Mouse (Mus musculus) lung, embryonic 15.5 days (tissue): ENCODE data around the gene Rrp36. TPM values are rescaled to one million over a fixed set of nuclear protein-coding genes. Genes with fewer than 3 reads are reported as not detected.
A peak's percentile ranks its signal among the peaks of the same experiment; 100 is the strongest.

ENCODE experiments used
- ATAC-seq: fragments of 200-750 bp; cut with Nextera tagmentation; 2 replicates; pipeline ENCODE4 v1.8.0; 2017; ENCODE audit warnings: moderate number of reproducible peaks, borderline replicate concordance; ENCODE audit not compliant: low FRiP score, low TSS enrichment; ENCODE audit errors: extremely low read depth
- H3K27ac ChIP-seq: fragments of 300-500 bp; sonication (generic); 2 replicates; pipeline ENCODE4 v1.5.1; 2015; ENCODE audit warnings: moderate library complexity, mild to moderate bottlenecking, inconsistent platforms
- H3K27me3 ChIP-seq: fragments of 300-500 bp; sonication (generic); 2 replicates; pipeline ENCODE4 v1.6.1; 2015; ENCODE audit warnings: inconsistent platforms
- H3K36me3 ChIP-seq: fragments of 300-500 bp; sonication (generic); 2 replicates; pipeline ENCODE4 v1.6.1; 2015; ENCODE audit warnings: inconsistent platforms
- H3K4me1 ChIP-seq: fragments of 300-500 bp; sonication (generic); 2 replicates; pipeline ENCODE4 v1.6.1; 2015; ENCODE audit warnings: inconsistent platforms
- H3K4me2 ChIP-seq: fragments of 300-500 bp; sonication (generic); 2 replicates; pipeline ENCODE4 v1.6.1; 2015; ENCODE audit warnings: inconsistent platforms, mild to moderate bottlenecking, moderate library complexity
- H3K4me3 ChIP-seq: fragments of 300-500 bp; sonication (generic); 2 replicates; pipeline ENCODE4 v1.5.1; 2015; ENCODE audit warnings: mild to moderate bottlenecking, inconsistent platforms
- H3K9ac ChIP-seq: fragments of 300-500 bp; sonication (generic); 2 replicates; pipeline ENCODE4 v1.6.1; 2015; ENCODE audit warnings: inconsistent platforms
- H3K9me3 ChIP-seq: fragments of 300-500 bp; sonication (generic); 2 replicates; pipeline ENCODE4 v1.6.1; 2016; ENCODE audit warnings: inconsistent platforms
- WGBS: fragments of 180-500 bp; shearing (Covaris S2); methylation state at CpG from one replicate; pipeline ENCODE4 v1.1.7; 2015; 5-methylcytosine and 5-hydroxymethylcytosine counted together
- polyA plus RNA-seq: library from polyadenylated mRNA; unstranded; fragments of >200 nt; fragmentation: Nextera tagmentation; extraction: Ambion mirVana; gene quantifications from 2 replicates; pipeline ENCODE4 v1.2.1, GENCODE M21; 2015

Rrp36 gene
- polyA plus RNA-seq, 1 experiment from 2014 or later: 56.2 TPM

GRCm38 (mm10) chr17:46656054-46656453 lies 18.1 kb downstream of the Rrp36 start:
- H3K4me3 ChIP-seq: no peak overlapping the region
- no peak overlapping the region for H3K4me2 ChIP-seq
- ATAC-seq: no peak
- no peak overlapping the region for H3K9ac ChIP-seq
- no peaks in the 10 kb centered on the region for H3K27me3 ChIP-seq
- WGBS: 62% methylated on average over 6 of the region's 6 CpGs
- H3K27ac ChIP-seq: no peak overlapping the region
- H3K36me3 ChIP-seq: peaks cover 74% of the 10 kb centered on the region
- no peaks in the 10 kb centered on the region for H3K9me3 ChIP-seq
- peaks cover 21% of the 10 kb centered on the region for H3K4me1 ChIP-seq

- no peak for ATAC-seq
- WGBS: 62% methylated on average over 20 of the region's 20 CpGs
- Histone ChIP-seq H3K27ac (peak overlapping the region; percentile 96; the same call in 1 of the 2 replicates), H3K4me1 (peaks cover 35% of the 10 kb centered on the region), H3K27me3 (no peaks in the 10 kb centered on the region), H3K36me3 (peaks cover 48% of the 10 kb centered on the region), H3K4me3 (peak overlapping the region; percentile 70), H3K9me3 (no peaks in the 10 kb centered on the region), H3K9ac (peak overlapping the region; percentile 84), H3K4me2 (peak overlapping the region; percentile 87)
Measured at GRCm38 (mm10) chr17:46651755-46652547, 22.2 kb downstream of the Rrp36 start.

DNA sequence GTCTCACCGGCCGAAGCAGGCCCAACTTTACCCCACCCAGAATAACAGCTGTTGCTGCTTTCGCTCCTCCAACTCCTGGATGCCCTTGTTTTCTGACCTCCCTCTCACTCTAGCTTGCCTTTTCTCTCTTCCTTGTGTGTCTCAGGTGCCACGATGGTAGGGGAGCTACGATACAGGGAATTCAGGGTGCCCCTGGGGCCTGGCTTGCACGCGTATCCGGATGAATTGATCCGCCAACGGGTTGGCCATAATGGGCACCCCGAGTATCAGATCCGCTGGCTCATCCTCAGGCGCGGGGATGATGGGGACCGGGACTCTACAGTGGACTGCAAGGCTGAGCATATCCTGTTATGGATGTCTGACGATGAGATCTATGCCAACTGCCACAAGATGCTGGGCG lies 22.9 kb downstream of the Rrp36 start:
- peaks cover 47% of the 10 kb centered on the region for H3K36me3 ChIP-seq
- peak overlapping the region; percentile 70 for H3K4me3 ChIP-seq
- H3K27ac ChIP-seq: peak overlapping the region; percentile 96
- H3K27me3 ChIP-seq: no peaks in the 10 kb centered on the region
- H3K9me3 ChIP-seq: no peaks in the 10 kb centered on the region
- 66% methylated on average over 17 of the region's 17 CpGs for WGBS
- peaks cover 41% of the 10 kb centered on the region for H3K4me1 ChIP-seq
- peak overlapping the region; percentile 87 for H3K4me2 ChIP-seq
- ATAC-seq: no peak
- H3K9ac ChIP-seq: peak overlapping the region; percentile 84

DNA sequence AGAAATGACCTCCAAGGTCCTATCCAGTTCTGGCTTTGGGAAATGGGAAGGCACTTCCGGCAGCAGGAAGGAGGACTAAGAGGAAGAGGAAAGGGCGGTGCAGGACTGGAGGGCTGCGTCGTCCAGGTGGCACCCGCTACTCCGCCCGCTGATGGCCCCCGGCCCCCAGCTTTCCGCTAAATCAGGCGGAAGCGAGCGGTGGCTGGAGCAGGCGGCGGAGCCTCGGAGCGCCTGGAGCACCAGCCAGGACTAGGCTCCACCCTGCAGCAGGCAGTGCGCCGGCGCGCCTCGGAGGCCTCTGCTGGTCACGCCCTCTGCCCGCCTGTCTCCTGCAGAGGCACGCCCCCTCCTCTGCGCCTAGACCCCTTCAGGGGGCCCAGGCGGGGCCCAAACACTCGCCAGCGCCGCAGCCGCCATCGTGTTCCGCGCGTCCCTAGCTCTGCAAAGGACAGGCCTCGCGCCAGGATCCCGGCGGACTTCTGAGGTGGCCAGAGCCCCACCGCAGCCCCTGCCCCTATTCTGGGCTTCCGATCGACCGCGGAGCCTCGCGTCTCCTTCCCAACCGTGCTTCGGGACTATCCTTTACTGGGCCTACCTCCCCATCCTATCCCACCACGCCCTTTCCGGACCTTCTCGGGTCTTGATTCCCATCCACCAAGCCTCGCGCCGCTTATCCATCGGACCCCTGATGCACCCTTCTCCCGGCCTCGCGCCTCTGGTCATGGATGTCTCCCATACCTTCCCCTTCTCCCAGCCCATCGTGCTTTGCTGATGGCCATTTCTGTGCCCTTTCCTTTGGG lies 23.7 kb downstream of the Rrp36 start, which contains the start of gene Cul7:
TSS of gene Cul7 (plus strand) at position 106 of the 800 bp plus-strand sequence.
- Histone ChIP-seq H3K9ac (peak within 1 kb of the TSS; percentile 84), H3K36me3 (peaks cover 40% of the 10 kb centered on the region), H3K4me1 (peaks cover 41% of the 10 kb centered on the region), H3K4me2 (peak within 1 kb of the TSS; percentile 87), H3K4me3 (peak within 1 kb of the TSS; percentile 70), H3K27ac (peak within 1 kb of the TSS; percentile 96), H3K9me3 (no peaks in the 10 kb centered on the region), H3K27me3 (no peaks in the 10 kb centered on the region)
- peak; percentile 94 for ATAC-seq
- under 1% methylated on average over 58 of the region's 58 CpGs for WGBS

DNA sequence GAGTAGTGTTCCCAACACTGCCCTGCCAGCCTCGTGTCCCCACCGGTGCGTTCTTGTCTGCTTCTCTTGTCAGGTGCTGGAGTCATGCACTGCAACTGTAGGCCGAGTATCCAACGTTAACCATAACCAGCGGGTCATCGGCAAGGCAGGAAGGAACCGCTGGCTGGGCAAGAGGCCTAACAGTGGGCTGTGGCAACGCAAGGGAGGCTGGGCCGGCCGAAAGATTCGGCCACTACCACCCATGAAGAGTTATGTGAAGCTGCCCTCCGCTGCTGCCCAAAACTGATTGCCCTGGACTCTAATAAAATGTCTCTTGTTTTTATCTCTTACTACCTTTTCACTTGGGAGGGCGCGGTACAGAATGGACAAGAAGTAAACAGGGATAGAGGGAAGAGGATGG lies 24.3 kb downstream of the Rrp36 start:
- no peak for ATAC-seq
- Histone ChIP-seq H3K4me1 (peaks cover 47% of the 10 kb centered on the region), H3K4me2 (peak overlapping the region; percentile 87), H3K36me3 (peaks cover 36% of the 10 kb centered on the region), H3K4me3 (peak overlapping the region; percentile 70), H3K27ac (peak overlapping the region; percentile 96), H3K9me3 (no peaks in the 10 kb centered on the region), H3K27me3 (no peaks in the 10 kb centered on the region), H3K9ac (peak overlapping the region; percentile 84)
- WGBS: 24% methylated on average over 15 of the region's 15 CpGs

DNA sequence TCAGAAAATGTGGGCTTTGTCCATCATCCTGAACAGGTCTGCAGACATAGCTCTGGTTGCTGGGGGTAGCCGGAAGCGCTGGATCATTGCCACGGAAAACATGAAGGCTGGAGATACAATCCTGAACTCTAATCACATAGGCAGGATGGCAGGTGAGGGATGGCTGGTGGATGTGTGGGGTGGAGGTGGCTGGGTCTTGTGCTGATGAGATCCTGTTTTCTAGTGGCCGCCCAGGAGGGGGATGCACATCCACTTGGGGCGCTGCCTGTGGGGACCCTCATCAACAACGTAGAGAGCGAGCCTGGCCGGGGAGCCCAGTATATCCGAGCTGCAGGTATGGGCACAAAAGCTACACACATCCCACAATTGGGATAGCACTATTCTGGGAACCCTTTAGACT lies 25.7 kb downstream of the Rrp36 start:
- no peak overlapping the region for H3K4me2 ChIP-seq
- no peak overlapping the region for H3K27ac ChIP-seq
- H3K4me1 ChIP-seq: peaks cover 55% of the 10 kb centered on the region
- ATAC-seq: no peak
- no peak overlapping the region for H3K4me3 ChIP-seq
- no peaks in the 10 kb centered on the region for H3K27me3 ChIP-seq
- peaks cover 23% of the 10 kb centered on the region for H3K36me3 ChIP-seq
- WGBS: 85% methylated on average over 9 of the region's 9 CpGs
- no peaks in the 10 kb centered on the region for H3K9me3 ChIP-seq
- H3K9ac ChIP-seq: no peak overlapping the region

- Histone ChIP-seq H3K27ac (no peak overlapping the region), H3K4me2 (no peak overlapping the region; the same call in 1 of the 2 replicates), H3K9me3 (no peaks in the 10 kb centered on the region), H3K27me3 (no peaks in the 10 kb centered on the region), H3K9ac (no peak overlapping the region), H3K4me1 (peaks cover 47% of the 10 kb centered on the region), H3K36me3 (peaks cover 13% of the 10 kb centered on the region; the same call in 1 of the 2 replicates), H3K4me3 (no peak overlapping the region)
- WGBS: 87% methylated on average over 7 of the region's 7 CpGs
- no peak for ATAC-seq
Measured at GRCm38 (mm10) chr17:46647279-46647678, 26.9 kb downstream of the Rrp36 start.

- Histone ChIP-seq H3K27ac (peak overlapping the region; percentile 85), H3K4me3 (peak overlapping the region; percentile 97), H3K9ac (peak overlapping the region; percentile 95), H3K36me3 (peaks cover 19% of the 10 kb centered on the region; the same call in 1 of the 2 replicates), H3K4me2 (peak overlapping the region; percentile 93), H3K27me3 (no peaks in the 10 kb centered on the region), H3K4me1 (peaks cover 37% of the 10 kb centered on the region), H3K9me3 (no peaks in the 10 kb centered on the region)
- 0% methylated on average over 19 of the region's 19 CpGs for WGBS
- ATAC-seq: no peak
Measured at GRCm38 (mm10) chr17:46646322-46646662, 27.9 kb downstream of the Rrp36 start.

- H3K27me3 ChIP-seq: no peaks in the 10 kb centered on the region
- no peaks in the 10 kb centered on the region for H3K9me3 ChIP-seq
- peak within 1 kb of the TSS; percentile 85 for H3K27ac ChIP-seq
- peak; percentile 68 for ATAC-seq
- under 1% methylated on average over 53 of the region's 53 CpGs for WGBS
- peak within 1 kb of the TSS; percentile 95 for H3K9ac ChIP-seq
- H3K4me1 ChIP-seq: peaks cover 32% of the 10 kb centered on the region
- H3K4me3 ChIP-seq: peak within 1 kb of the TSS; percentile 97
- H3K36me3 ChIP-seq: peaks cover 23% of the 10 kb centered on the region; the same call in 1 of the 2 replicates
- peak within 1 kb of the TSS; percentile 93 for H3K4me2 ChIP-seq
Measured at GRCm38 (mm10) chr17:46645561-46646321, 28.4 kb downstream of the Rrp36 start, which contains the start of the genes Klc4 and Mrpl2. TSS of gene Klc4 (minus strand) at chr17:46646022. TSS of gene Mrpl2 (plus strand) at chr17:46646229.

DNA sequence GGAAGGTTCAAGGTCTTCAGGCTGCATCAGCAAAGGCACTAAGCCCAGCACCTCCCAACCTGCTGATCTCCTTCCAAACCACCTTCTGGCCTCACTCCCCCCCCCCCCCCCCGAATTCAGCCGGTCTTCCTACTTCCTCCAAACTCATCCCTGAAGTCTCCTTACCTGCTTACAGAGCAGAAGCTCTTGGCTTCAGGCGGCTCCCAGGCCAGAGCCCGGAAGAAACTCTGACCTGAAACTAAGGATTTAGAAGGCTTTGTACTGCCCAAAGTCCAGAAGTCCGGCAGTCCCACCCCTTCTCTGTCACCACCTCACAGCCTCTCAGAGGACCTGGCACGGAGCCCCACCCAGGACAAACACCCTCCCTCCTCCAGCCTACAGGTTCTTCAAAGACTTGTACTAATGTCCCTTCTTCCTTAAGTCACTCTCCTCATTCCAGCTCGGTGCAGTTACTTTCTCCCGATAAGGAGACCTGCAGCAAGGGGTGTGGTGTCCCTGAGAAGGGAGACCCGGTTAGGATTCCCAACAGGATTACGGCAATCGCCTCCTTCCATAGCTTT lies 29.2 kb downstream of the Rrp36 start:
- H3K4me1 ChIP-seq: peaks cover 32% of the 10 kb centered on the region
- H3K4me2 ChIP-seq: peak overlapping the region; percentile 93
- peak overlapping the region; percentile 97 for H3K4me3 ChIP-seq
- peaks cover 23% of the 10 kb centered on the region; the same call in 1 of the 2 replicates for H3K36me3 ChIP-seq
- no peaks in the 10 kb centered on the region for H3K27me3 ChIP-seq
- no peaks in the 10 kb centered on the region for H3K9me3 ChIP-seq
- 6% methylated on average over 11 of the region's 11 CpGs for WGBS
- H3K27ac ChIP-seq: peak overlapping the region; percentile 73
- ATAC-seq: no peak
- peak overlapping the region; percentile 68 for H3K9ac ChIP-seq
